In genomic region chr9:25104638-25105037, GRCm38 (mm10) we compare ENCODE assay signal across 9 mouse cellular contexts. TPM values are rescaled to one million over a fixed set of nuclear protein-coding genes. Genes with fewer than 3 reads are reported as not detected.
A peak's percentile ranks its signal among the peaks of the same experiment; 100 is the strongest.
DNase-seq lines count a peak whose midpoint lies in the region; ATAC-seq and TF ChIP-seq lines count a peak whose summit lies in the region.
"Had no signal": no experiment of that assay in that cellular context is flagged by ENCODE, and none has a peak within 500 bp of the region (broad histone marks: within the 10 kb centered on the region; RNA-seq: fewer than 3 reads in every experiment).

No protein-coding gene starts in this region.

- H3K27me3 ChIP-seq in hindbrain, embryonic 10.5 days (ENCODE audit: insufficient read depth, poor library complexity, severe bottlenecking) = no peaks in the 10 kb centered on the region
- H3K27me3 ChIP-seq in hindbrain, embryonic 13.5 days = no peaks in the 10 kb centered on the region
- no peaks in the 10 kb centered on the region for H3K27me3 ChIP-seq in lung, postnatal 0 days (replicated peaks; ENCODE audit: insufficient read depth, low read length)
- H3K27me3 ChIP-seq: lung, embryonic 15.5 days had no signal

- H3K9ac ChIP-seq in hindbrain, embryonic 13.5 days = no peak overlapping the region
- H3K9ac ChIP-seq in lung, postnatal 0 days (replicated peaks; ENCODE audit: low read depth) = no peak overlapping the region
- H3K9ac ChIP-seq: lung, embryonic 15.5 days had no signal

- no peak overlapping the region for H3K4me2 ChIP-seq in hindbrain, embryonic 13.5 days
- H3K4me2 ChIP-seq in lung, postnatal 0 days (replicated peaks; ENCODE audit: low read depth, low read length) = no peak overlapping the region
- H3K4me2 ChIP-seq: lung, embryonic 15.5 days had no signal

- peak; percentile 12 for DNase-seq in hindbrain, embryonic 10.5 days (ENCODE audit: low spot score)
- peak; percentile 67 for DNase-seq in NIH3T3 (ENCODE audit: low read depth)
- DNase-seq in cerebellum, postnatal 14 days = peak; percentile 54 to 58
- peak; percentile 42 to 45 for DNase-seq in heart, adult 9 months (ENCODE audit: low spot score in 2 of 2)
- DNase-seq in kidney, postnatal 36 days = peak; percentile 39 to 52
- DNase-seq in lung, postnatal 0 days (ENCODE audit: low spot score) = peak; percentile 49
- DNase-seq in skeletal muscle tissue, adult 2 months (ENCODE audit: low read depth, low spot score) = peak; percentile 20

- ATAC-seq in hindbrain, embryonic 13.5 days (ENCODE audit: low FRiP score) = no peak
- no peak for ATAC-seq in lung, postnatal 0 days

- H3K27ac ChIP-seq in hindbrain, embryonic 10.5 days = no peak overlapping the region
- no peak overlapping the region for H3K27ac ChIP-seq in hindbrain, embryonic 13.5 days
- H3K27ac ChIP-seq in lung, postnatal 0 days (ENCODE audit: low read length) = no peak overlapping the region
- H3K27ac ChIP-seq: lung, embryonic 15.5 days had no signal

- peaks cover 51% of the 10 kb centered on the region for H3K36me3 ChIP-seq in hindbrain, embryonic 10.5 days
- peaks cover 65% of the 10 kb centered on the region for H3K36me3 ChIP-seq in hindbrain, embryonic 13.5 days
- H3K36me3 ChIP-seq in lung, postnatal 0 days (ENCODE audit: insufficient read depth, low read length) = peaks cover 20% of the 10 kb centered on the region; the same call in 1 of the 2 replicates

- peak; percentile 93 for TF ChIP-seq CTCF in lung, postnatal 0 days (IDR thresholded peaks at IDR 0.05)

- H3K4me3 ChIP-seq in hindbrain, embryonic 10.5 days = no peak overlapping the region
- no peak overlapping the region for H3K4me3 ChIP-seq in hindbrain, embryonic 13.5 days
- H3K4me3 ChIP-seq in lung, postnatal 0 days (ENCODE audit: low read depth, low read length) = no peak overlapping the region
- H3K4me3 ChIP-seq: lung, embryonic 15.5 days had no signal

- no peaks in the 10 kb centered on the region for H3K4me1 ChIP-seq in hindbrain, embryonic 10.5 days (replicated peaks)
- no peaks in the 10 kb centered on the region for H3K4me1 ChIP-seq in hindbrain, embryonic 13.5 days (replicated peaks)
- no peaks in the 10 kb centered on the region for H3K4me1 ChIP-seq in lung, postnatal 0 days (ENCODE audit: insufficient read depth, low read depth, low read length)
- H3K4me1 ChIP-seq: lung, embryonic 15.5 days had no signal

- no peak for TF ChIP-seq EP300 in lung, postnatal 0 days (IDR thresholded peaks at IDR 0.05)

- H3K9me3 ChIP-seq in hindbrain, embryonic 10.5 days = peaks cover 14% of the 10 kb centered on the region
- H3K9me3 ChIP-seq in hindbrain, embryonic 13.5 days = peaks cover 5% of the 10 kb centered on the region
- H3K9me3 ChIP-seq in lung, postnatal 0 days (ENCODE audit: low read length) = peaks cover 3% of the 10 kb centered on the region; the same call in 1 of the 2 replicates
- H3K9me3 ChIP-seq: lung, embryonic 15.5 days had no signal

RNA-seq across cellular contexts. Expression of gene Gm10181, which starts 15.4 kb away (rescaled TPM):
- not detected in 2 replicates for polyA plus RNA-seq in hindbrain, embryonic 10.5 days (2016; fragmentation: Nextera tagmentation; extraction: Ambion mirVana)
- not detected in 2 replicates for polyA plus RNA-seq in hindbrain, embryonic 13.5 days (2015; fragmentation: Nextera tagmentation; extraction: Ambion mirVana)
- not detected in 2 replicates for polyA plus RNA-seq in lung, postnatal 0 days (2015; fragmentation: Nextera tagmentation; extraction: Ambion mirVana)
- polyA plus RNA-seq: lung, embryonic 15.5 days had no signal

RNA-seq across cellular contexts. Expression of gene Herpud2, which starts 47.0 kb away (rescaled TPM):
- polyA plus RNA-seq in hindbrain, embryonic 10.5 days (2016; fragmentation: Nextera tagmentation; extraction: Ambion mirVana) = 25.1 and 31.8 TPM in 2 replicates
- polyA plus RNA-seq in hindbrain, embryonic 13.5 days (2015; fragmentation: Nextera tagmentation; extraction: Ambion mirVana) = 33.5 and 35.6 TPM in 2 replicates
- 36.2 and 39.3 TPM in 2 replicates for polyA plus RNA-seq in lung, postnatal 0 days (2015; fragmentation: Nextera tagmentation; extraction: Ambion mirVana)

Comparison
In these comparisons a context has a peak if more than half of its experiments do, and no peak if none do; other contexts are left out.
1. DNase-seq: peak in every context shown above with its lines; median percentile 67 in NIH3T3; 56 in cerebellum, postnatal 14 days; 49 in lung, postnatal 0 days; 46 in kidney, postnatal 36 days; 44 in heart, adult 9 months; 20 in skeletal muscle tissue, adult 2 months; 12 in hindbrain, embryonic 10.5 days.